Mouse (Mus musculus): ENCODE data around the gene Rcan2. TPM values are rescaled to one million over a fixed set of nuclear protein-coding genes. Genes with fewer than 3 reads are reported as not detected.

Gene Rcan2
- total RNA-seq, 2 experiments from 2014 or later = 167 to 178 TPM

DNA sequence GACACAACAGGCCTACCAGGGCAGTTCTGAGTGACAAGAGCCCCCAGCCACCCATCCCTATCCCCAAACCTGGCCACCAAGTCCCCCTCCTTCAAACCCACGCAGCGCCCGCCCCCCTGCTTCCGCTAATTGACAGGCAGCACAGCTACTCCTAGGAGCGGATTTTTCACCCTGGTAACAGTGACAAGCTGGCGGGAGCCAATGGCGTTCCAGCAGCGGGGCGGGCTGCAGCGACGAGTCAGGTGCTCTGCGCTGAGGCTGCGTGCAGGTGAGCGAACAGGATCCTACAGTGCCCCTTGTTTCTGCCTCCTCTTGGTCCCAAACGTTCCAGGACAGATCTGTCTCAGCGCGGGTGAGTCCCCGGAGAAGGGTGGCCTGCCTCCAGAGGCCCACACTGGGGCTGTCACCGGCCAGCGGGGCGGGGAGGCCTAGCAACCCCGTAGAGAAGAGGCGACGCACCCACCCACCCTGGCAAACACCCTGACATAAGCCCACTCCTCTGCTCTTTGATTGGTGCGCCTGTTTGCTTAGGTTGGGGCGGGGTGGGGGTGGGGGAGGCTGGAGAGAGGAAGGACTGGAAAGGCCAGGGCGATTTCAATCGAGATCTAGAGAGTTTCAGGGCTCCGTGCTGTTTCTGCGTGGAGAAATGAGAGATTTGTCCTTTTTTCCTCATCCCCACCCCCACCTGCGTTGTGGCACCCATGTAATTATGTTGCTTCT lies 277.6 kb downstream of the Rcan2 start, which contains the start of gene Enpp5:
TSS of gene Enpp5 (plus strand) at position 183 of the 720 bp plus-strand sequence.
- peak; percentile 80 for DNase-seq

DNA sequence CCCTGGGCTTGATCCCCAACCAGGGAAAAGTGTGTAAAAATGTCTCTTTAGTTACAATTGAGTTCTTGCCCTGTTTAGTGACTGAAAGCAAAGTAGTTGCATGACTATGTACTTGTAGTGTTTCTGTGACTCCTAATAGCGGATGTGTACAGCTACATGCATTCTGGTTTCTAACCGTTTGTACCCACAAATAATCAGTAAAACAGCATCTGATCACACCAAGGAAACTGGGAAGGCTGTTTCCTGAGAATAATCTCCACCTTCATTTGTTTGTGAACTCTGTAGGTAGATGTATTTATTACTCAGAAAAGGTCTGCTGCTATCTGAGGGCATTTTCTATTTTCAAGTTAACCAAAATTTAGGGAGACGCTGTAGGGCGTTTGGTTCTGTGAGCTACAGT lies 282.0 kb downstream of the Rcan2 start:
- no peak for DNase-seq

DNA sequence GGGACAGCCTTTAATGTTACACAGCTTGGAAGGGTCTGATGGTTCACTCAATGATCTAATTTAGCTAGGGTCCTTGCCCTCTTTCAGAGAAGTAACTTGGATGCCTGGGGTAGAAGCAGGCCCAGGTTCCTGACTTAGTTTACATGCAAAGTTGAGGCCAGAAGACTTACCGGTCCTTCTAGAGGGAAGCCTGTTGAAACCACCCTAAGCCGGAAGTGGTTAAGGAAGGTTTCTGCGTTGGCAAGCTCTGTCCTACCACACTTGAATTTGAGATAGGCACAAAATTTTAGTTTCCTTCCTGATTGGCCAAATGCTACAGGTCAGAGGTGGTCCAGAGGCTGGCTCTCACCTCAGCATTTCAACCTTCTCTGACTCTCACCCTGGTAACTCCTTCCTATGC lies 287.1 kb downstream of the Rcan2 start:
- DNase-seq = no peak

Other genes with a start within 250 kb of the Rcan2 start
- 1 to 10 TPM; 3.0 TPM for gene Pla2g7, start 233.3 kb upstream of the Rcan2 start, total RNA-seq (2021)
- under 1 TPM; 0.05 to 0.29 TPM for gene Tdrd6, start 171.1 kb upstream of the Rcan2 start, total RNA-seq (2021)
- gene Slc25a27, start 134.1 kb upstream of the Rcan2 start, total RNA-seq (2021) = 1 to 10 TPM; 2.5 to 3.2 TPM
- gene Cyp39a1, start 133.9 kb upstream of the Rcan2 start, total RNA-seq (2021) = 10 to 100 TPM; 17.4 to 18.9 TPM